Mouse (Mus musculus) kidney, postnatal 0 days (tissue): ENCODE results near the gene Cop1. TPM values are rescaled to one million over a fixed set of nuclear protein-coding genes. Genes with fewer than 3 reads are reported as not detected.
"Not testable (repeated sequence)": the region's sequence is repeated elsewhere in the genome, so short reads cannot be mapped to it uniquely, and the experiment has no call there.

ENCODE experiments used
- ATAC-seq: fragments of 200-750 bp; cut with Nextera tagmentation; replicated peaks from 2 replicates; pipeline ENCODE4 v1.8.0; 2017; ENCODE audit warnings: low read depth, moderate number of reproducible peaks, moderate TSS enrichment, moderate library complexity; ENCODE audit not compliant: low FRiP score
- DNase-seq: peaks from one replicate; pipeline ENCODE4 v3.0.0-alpha.2; 2016; ENCODE audit warnings: low spot score
- H3K27ac ChIP-seq: fragments of 300-500 bp; sonication (generic); 2 replicates; pipeline ENCODE4 v1.5.1; 2014; ENCODE audit warnings: mild to moderate bottlenecking
- H3K27me3 ChIP-seq: fragments of 300-500 bp; sonication (generic); 2 replicates; pipeline ENCODE4 v1.6.1; 2014; ENCODE audit warnings: low read length, mixed read lengths; ENCODE audit not compliant: insufficient read depth
- H3K36me3 ChIP-seq: fragments of 300-500 bp; sonication (generic); 2 replicates; pipeline ENCODE4 v1.6.1; 2014; ENCODE audit warnings: low read length, mixed read lengths; ENCODE audit not compliant: insufficient read depth
- H3K4me1 ChIP-seq: fragments of 300-500 bp; sonication (generic); replicated peaks from 2 replicates; pipeline ENCODE4 v1.6.1; 2014; ENCODE audit warnings: antibody characterized with exemption, low read length, mixed read lengths; ENCODE audit not compliant: insufficient read depth
- H3K4me2 ChIP-seq: fragments of 300-500 bp; sonication (generic); 2 replicates; pipeline ENCODE4 v1.6.1; 2014; ENCODE audit warnings: mild to moderate bottlenecking, low read length, moderate library complexity, mixed read lengths
- H3K4me3 ChIP-seq: fragments of 300-500 bp; sonication (generic); replicated peaks from 2 replicates; pipeline ENCODE4 v1.5.1; 2014; ENCODE audit warnings: low read depth, low read length
- H3K9ac ChIP-seq: fragments of 300-500 bp; sonication (generic); 2 replicates; pipeline ENCODE4 v1.6.1; 2014; ENCODE audit warnings: low read depth, low read length
- H3K9me3 ChIP-seq: fragments of 300-500 bp; sonication (generic); replicated peaks from 2 replicates; pipeline ENCODE4 v1.6.1; 2016; ENCODE audit warnings: low read length, inconsistent platforms, mixed read lengths
- CTCF ChIP-seq: IDR thresholded peaks from 2 replicates; pipeline ENCODE4 v1.5.1; 2016; ENCODE audit warnings: antibody characterized with exemption, low read depth, mild to moderate bottlenecking, moderate library complexity
- whole genome bisulfite sequencing: fragments of 180-500 bp; shearing (Covaris S2); extraction: QIAGEN DNeasy Blood & Tissue Kit; methylation state at CpG from one replicate; pipeline ENCODE4 v1.1.7; 2014; 5-methylcytosine and 5-hydroxymethylcytosine counted together
- polyA plus RNA-seq: library from polyadenylated mRNA; unstranded; fragments of >200 nt; fragmentation: Nextera tagmentation; extraction: Ambion mirVana; gene quantifications from 2 replicates; pipeline ENCODE4 v1.2.1, GENCODE M21; 2015

Gene Cop1
- polyA plus RNA-seq, 1 experiment from 2014 or later = 70.9 TPM

DNA sequence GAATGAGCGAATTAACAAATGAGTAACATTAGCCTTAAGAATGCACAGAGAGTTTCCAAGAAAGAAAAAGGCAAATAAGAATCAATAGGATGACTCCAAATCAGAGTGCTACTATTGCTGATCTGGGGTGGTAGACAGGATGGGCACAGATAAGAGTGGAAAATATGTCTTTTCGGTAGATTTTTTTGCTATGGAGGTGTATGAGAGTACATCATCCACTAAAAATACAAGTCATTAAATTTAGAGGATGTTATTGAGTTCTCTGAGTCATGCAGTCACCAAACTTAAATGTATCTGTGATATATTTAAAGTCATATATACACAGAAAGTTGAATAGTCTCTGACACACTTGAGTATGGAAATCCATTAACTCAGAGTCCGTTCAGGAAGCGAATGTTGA lies 14.7 kb upstream of the Cop1 start:
- H3K4me3 ChIP-seq = no peak overlapping the region
- H3K27me3 ChIP-seq = no peaks in the 10 kb centered on the region
- H3K9ac ChIP-seq = no peak overlapping the region
- no peaks in the 10 kb centered on the region for H3K9me3 ChIP-seq
- H3K36me3 ChIP-seq = no peaks in the 10 kb centered on the region
- H3K4me2 ChIP-seq = no peak overlapping the region
- no peak for ATAC-seq
- no peak overlapping the region for H3K27ac ChIP-seq
- DNase-seq = no peak
- no peaks in the 10 kb centered on the region for H3K4me1 ChIP-seq
- 91% methylated on average over 4 of the region's 4 CpGs for WGBS
- no peak for TF ChIP-seq CTCF

- 51% methylated on average over 2 of the region's 2 CpGs for WGBS
- no peak for ATAC-seq
- TF ChIP-seq CTCF = no peak
- H3K9me3 ChIP-seq = no peaks in the 10 kb centered on the region
- H3K9ac ChIP-seq = no peak overlapping the region
- no peak overlapping the region for H3K4me2 ChIP-seq
- no peak for DNase-seq
- H3K4me3 ChIP-seq = no peak overlapping the region
- H3K27me3 ChIP-seq = no peaks in the 10 kb centered on the region
- H3K4me1 ChIP-seq = no peaks in the 10 kb centered on the region
- H3K27ac ChIP-seq = no peak overlapping the region
- H3K36me3 ChIP-seq = no peaks in the 10 kb centered on the region
Observed at GRCm38 (mm10) chr1:159222046-159222445, 10.1 kb upstream of the Cop1 start.

DNA sequence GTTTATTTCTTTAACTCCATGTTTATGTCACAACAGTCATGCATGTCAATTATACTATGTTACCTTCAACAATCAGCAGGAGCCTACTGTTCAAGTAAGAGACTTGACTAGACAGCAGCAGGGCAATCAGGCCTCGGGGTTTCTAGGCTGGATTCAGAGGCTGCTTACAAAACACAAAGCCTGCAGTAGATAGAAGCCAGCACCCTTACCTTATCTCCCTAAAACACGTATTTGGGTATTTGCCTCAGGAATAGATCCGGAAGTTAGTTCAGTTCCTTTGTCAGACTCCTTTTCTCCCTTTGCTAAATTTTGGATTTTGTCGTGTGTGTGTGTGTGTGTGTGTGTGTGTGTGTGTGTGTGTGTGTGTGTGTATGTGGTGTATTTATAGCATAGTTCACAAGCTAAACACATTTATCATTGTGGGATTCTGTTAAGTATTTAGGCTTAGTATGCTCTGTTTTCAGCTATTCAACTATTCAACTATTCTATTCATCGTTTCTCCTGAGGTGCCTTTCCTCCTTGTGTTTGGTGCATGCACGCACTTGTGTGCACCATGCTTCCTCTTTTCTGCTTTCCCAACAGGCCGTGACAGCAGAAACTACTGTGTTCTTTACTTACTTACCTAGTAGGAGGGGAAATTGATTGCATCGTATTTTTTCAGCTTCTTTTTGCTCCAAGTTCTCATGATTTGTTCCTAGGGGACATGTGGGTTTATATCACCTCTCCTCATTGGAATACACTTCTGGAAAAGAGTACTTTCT lies 6.9 kb upstream of the Cop1 start:
- H3K4me3 ChIP-seq = no peak overlapping the region
- no peaks in the 10 kb centered on the region for H3K4me1 ChIP-seq
- DNase-seq = no peak
- no peaks in the 10 kb centered on the region for H3K9me3 ChIP-seq
- no peak overlapping the region for H3K27ac ChIP-seq
- no peak overlapping the region for H3K4me2 ChIP-seq
- H3K9ac ChIP-seq = no peak overlapping the region
- 83% methylated on average over 8 of the region's 8 CpGs for WGBS
- TF ChIP-seq CTCF = no peak
- H3K36me3 ChIP-seq = no peaks in the 10 kb centered on the region
- H3K27me3 ChIP-seq = no peaks in the 10 kb centered on the region
- no peak for ATAC-seq

GRCm38 (mm10) chr1:159232572-159233261 lies 597 bp downstream of the Cop1 start:
- WGBS = 0% methylated on average over 15 of the region's 47 CpGs
- peak; percentile 35; the same call in 1 of the 2 replicates for TF ChIP-seq CTCF
- H3K36me3 ChIP-seq, H3K9me3 ChIP-seq, H3K27me3 ChIP-seq, H3K4me1 ChIP-seq: not testable (repeated sequence)
- DNase-seq = peak; percentile 67
- Histone ChIP-seq H3K9ac (peak overlapping the region; percentile 74), H3K4me2 (peak overlapping the region; percentile 68), H3K4me3 (peak overlapping the region; percentile 60), H3K27ac (peak overlapping the region; percentile 96)
- ATAC-seq = peak; percentile 68

DNA sequence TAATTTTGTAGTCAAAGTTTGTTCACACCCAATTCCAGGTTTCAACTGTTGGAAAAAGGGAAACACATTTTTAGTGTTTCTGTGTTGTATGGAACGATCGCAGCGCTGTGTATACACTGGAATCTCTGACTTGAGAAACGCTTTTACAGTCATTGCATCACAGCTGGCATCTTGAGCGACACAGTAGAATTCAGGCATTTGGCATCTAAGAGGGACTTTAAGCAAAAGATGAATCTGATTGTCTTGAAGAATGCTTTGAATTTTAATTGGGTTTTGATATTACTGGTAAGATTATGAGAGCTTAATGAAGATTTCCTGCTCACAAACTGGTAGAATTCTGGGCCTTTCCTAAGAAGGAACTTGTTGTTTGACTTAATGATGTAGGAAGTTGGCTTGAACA lies 1.3 kb downstream of the Cop1 start:
- peak overlapping the region; percentile 60 for H3K4me3 ChIP-seq
- DNase-seq = peak; percentile 11
- H3K27me3 ChIP-seq = no peaks in the 10 kb centered on the region
- H3K4me1 ChIP-seq = peaks cover 7% of the 10 kb centered on the region
- no peak overlapping the region for H3K27ac ChIP-seq
- H3K9ac ChIP-seq = no peak overlapping the region
- H3K4me2 ChIP-seq = peak overlapping the region; percentile 68
- ATAC-seq = no peak
- no peaks in the 10 kb centered on the region for H3K9me3 ChIP-seq
- H3K36me3 ChIP-seq = no peaks in the 10 kb centered on the region
- no peak for TF ChIP-seq CTCF
- WGBS = 16% methylated on average over 5 of the region's 5 CpGs

- Histone ChIP-seq H3K4me3 (no peak overlapping the region), H3K27ac (no peak overlapping the region), H3K27me3 (no peaks in the 10 kb centered on the region), H3K9me3 (no peaks in the 10 kb centered on the region), H3K9ac (no peak overlapping the region), H3K36me3 (no peaks in the 10 kb centered on the region), H3K4me2 (peak overlapping the region; percentile 68; the same call in 1 of the 2 replicates), H3K4me1 (peaks cover 7% of the 10 kb centered on the region)
- WGBS = 55% methylated on average over 2 of the region's 2 CpGs
- no peak for TF ChIP-seq CTCF
- ATAC-seq = no peak
- peak; percentile 15 for DNase-seq
Observed at GRCm38 (mm10) chr1:159234496-159234895, 2.4 kb downstream of the Cop1 start.
